ENCODE assay signal across 17 mouse cellular contexts in the genomic region with DNA sequence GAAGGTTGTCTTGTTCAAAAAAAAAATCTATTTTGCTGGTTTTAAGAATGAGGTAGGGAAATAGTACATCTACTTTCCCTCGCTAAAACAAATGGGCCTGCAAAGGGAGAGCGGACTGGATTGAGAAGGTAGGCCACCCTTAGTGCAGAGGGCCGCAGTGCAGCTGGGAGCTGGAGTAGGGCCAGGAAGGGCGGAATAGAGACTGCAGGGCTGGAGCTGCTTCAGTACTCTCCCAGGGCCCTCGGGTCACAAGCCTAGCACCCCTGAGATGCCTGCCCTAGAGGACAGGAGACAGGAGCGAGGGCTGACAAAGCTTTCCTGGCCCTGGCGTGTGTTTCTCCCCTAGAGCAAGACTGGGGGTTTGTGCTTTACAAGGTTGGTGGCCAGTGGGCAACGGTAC.
DNase-seq lines count a peak whose midpoint lies in the region; ATAC-seq and TF ChIP-seq lines count a peak whose summit lies in the region.
"Had no signal": no experiment of that assay in that cellular context is flagged by ENCODE, and none has a peak within 500 bp of the region (broad histone marks: within the 10 kb centered on the region; RNA-seq: fewer than 3 reads in every experiment).

No protein-coding gene starts in this region.

- H3K27ac ChIP-seq in forebrain, embryonic 16.5 days (ENCODE audit: low read length): no peak overlapping the region
- no peak overlapping the region for H3K27ac ChIP-seq in forebrain, embryonic 12.5 days
- no peak overlapping the region; the same call in 1 of the 2 replicates for H3K27ac ChIP-seq in kidney, embryonic 16.5 days (ENCODE audit: low read length)
- H3K27ac ChIP-seq: embryonic facial prominence, embryonic 13.5 days; forebrain, embryonic 15.5 days; stomach, postnatal 0 days had no signal

- 73% methylated on average over 8 of the region's 8 CpGs for WGBS in forebrain, embryonic 16.5 days
- 88% methylated on average over 8 of the region's 8 CpGs for whole genome bisulfite sequencing in forebrain, embryonic 12.5 days
- 86% methylated on average over 8 of the region's 8 CpGs for WGBS in kidney, embryonic 16.5 days

- DNase-seq in kidney, adult 11 months: peak; percentile 69
- DNase-seq in kidney, adult 9 months: peak; percentile 81
- DNase-seq in ovary, postnatal 14 days (ENCODE audit: low spot score): no peak
- DNase-seq: liver; right cerebral cortex, adult 18-20 months; thymus, postnatal 14 days had no signal

- H3K36me3 ChIP-seq in forebrain, embryonic 16.5 days (ENCODE audit: control insufficient read depth, insufficient read depth): no peaks in the 10 kb centered on the region; the same call in 1 of the 2 replicates
- H3K36me3 ChIP-seq in forebrain, embryonic 12.5 days (replicated peaks): peaks cover 38% of the 10 kb centered on the region
- H3K36me3 ChIP-seq in kidney, embryonic 16.5 days (ENCODE audit: insufficient read depth, low read length): peaks cover 34% of the 10 kb centered on the region
- H3K36me3 ChIP-seq in E14TG2a.4 (ENCODE audit: insufficient read depth, low read length): peaks cover 38% of the 10 kb centered on the region
- H3K36me3 ChIP-seq: forebrain, embryonic 15.5 days had no signal

- H3K4me2 ChIP-seq in forebrain, embryonic 16.5 days (ENCODE audit: low read length): no peak overlapping the region
- no peak overlapping the region for H3K4me2 ChIP-seq in forebrain, embryonic 12.5 days
- H3K4me2 ChIP-seq in kidney, embryonic 16.5 days (replicated peaks; ENCODE audit: low read depth, low read length): no peak overlapping the region
- H3K4me2 ChIP-seq: embryonic facial prominence, embryonic 13.5 days; forebrain, embryonic 15.5 days had no signal

- no peaks in the 10 kb centered on the region for H3K9me3 ChIP-seq in forebrain, embryonic 16.5 days (ENCODE audit: control insufficient read depth, low read length)
- no peaks in the 10 kb centered on the region for H3K9me3 ChIP-seq in forebrain, embryonic 12.5 days
- H3K9me3 ChIP-seq in kidney, embryonic 16.5 days (ENCODE audit: low read length): no peaks in the 10 kb centered on the region
- H3K9me3 ChIP-seq in E14TG2a.4 (ENCODE audit: low read length): no peaks in the 10 kb centered on the region
- H3K9me3 ChIP-seq: embryonic facial prominence, embryonic 13.5 days; forebrain, embryonic 15.5 days had no signal

- 0 out of 2 replicates have a peak, but pooled peaks have one; percentile 8 for ATAC-seq in forebrain, embryonic 16.5 days
- ATAC-seq in forebrain, embryonic 12.5 days (ENCODE audit: low FRiP score): no peak
- no peak for ATAC-seq in kidney, embryonic 16.5 days (ENCODE audit: low FRiP score, low TSS enrichment)
- ATAC-seq in megakaryocyte progenitor cell, adult 5-6 weeks (replicated peaks; ENCODE audit: poor library complexity): no peak
- ATAC-seq: forebrain, embryonic 15.5 days; inflammation-experienced regulatory T-cells, adult 6 months; lung, postnatal 0 days had no signal

- no peak for TF ChIP-seq CTCF in E14TG2a.4 (conservative IDR thresholded peaks at IDR 0.05; ENCODE audit: low read length)

- H3K4me3 ChIP-seq in forebrain, embryonic 16.5 days (replicated peaks; ENCODE audit: low read length): no peak overlapping the region
- no peak overlapping the region for H3K4me3 ChIP-seq in forebrain, embryonic 12.5 days (replicated peaks)
- no peak overlapping the region for H3K4me3 ChIP-seq in kidney, embryonic 16.5 days (ENCODE audit: low read length)
- H3K4me3 ChIP-seq in E14TG2a.4 (replicated peaks; ENCODE audit: low read length): peak overlapping the region; percentile 58
- H3K4me3 ChIP-seq: embryonic facial prominence, embryonic 13.5 days; forebrain, embryonic 15.5 days had no signal

- H3K9ac ChIP-seq in forebrain, embryonic 16.5 days (replicated peaks; ENCODE audit: low read depth, low read length): no peak overlapping the region
- H3K9ac ChIP-seq in forebrain, embryonic 12.5 days: no peak overlapping the region
- no peak overlapping the region for H3K9ac ChIP-seq in kidney, embryonic 16.5 days (replicated peaks; ENCODE audit: low read length)
- H3K9ac ChIP-seq: embryonic facial prominence, embryonic 13.5 days; forebrain, embryonic 15.5 days had no signal

- peaks cover 4% of the 10 kb centered on the region; the same call in 1 of the 2 replicates for H3K4me1 ChIP-seq in forebrain, embryonic 16.5 days (replicated peaks; ENCODE audit: control insufficient read depth, insufficient read depth, low read length)
- peaks cover 23% of the 10 kb centered on the region for H3K4me1 ChIP-seq in forebrain, embryonic 12.5 days
- peaks cover 28% of the 10 kb centered on the region for H3K4me1 ChIP-seq in kidney, embryonic 16.5 days (ENCODE audit: insufficient read depth, low read length)
- H3K4me1 ChIP-seq in E14TG2a.4 (replicated peaks; ENCODE audit: low read depth, low read length): peaks cover 46% of the 10 kb centered on the region

- no peaks in the 10 kb centered on the region for H3K27me3 ChIP-seq in forebrain, embryonic 16.5 days (replicated peaks; ENCODE audit: control insufficient read depth, insufficient read depth, low read length)
- no peaks in the 10 kb centered on the region for H3K27me3 ChIP-seq in forebrain, embryonic 12.5 days
- no peaks in the 10 kb centered on the region for H3K27me3 ChIP-seq in kidney, embryonic 16.5 days (ENCODE audit: insufficient read depth, low read length)
- no peaks in the 10 kb centered on the region for H3K27me3 ChIP-seq in E14TG2a.4 (ENCODE audit: insufficient read depth, low read length)
- H3K27me3 ChIP-seq: CH12.LX; embryonic facial prominence, embryonic 13.5 days; forebrain, embryonic 15.5 days had no signal
